Mouse (Mus musculus) brain, embryonic 14.5 days (tissue): ENCODE results near the gene Ankrd44.

Source experiments
- CTCF ChIP-seq: fragments of 200-500 bp; IDR thresholded peaks from 2 replicates; pipeline ENCODE4 v1.5.1; 2012; ENCODE audit warnings: inconsistent platforms, mild to moderate bottlenecking, moderate library complexity, borderline replicate concordance; ENCODE audit not compliant: insufficient read depth, insufficient read length; ENCODE audit errors: extremely low read depth
- POLR2A ChIP-seq: fragments of 200-500 bp; IDR thresholded peaks from 2 replicates; pipeline ENCODE4 v1.6.1; 2012; ENCODE audit warnings: mild to moderate bottlenecking, inconsistent platforms, borderline replicate concordance; ENCODE audit not compliant: poor library complexity, insufficient read depth, insufficient read length, severe bottlenecking; ENCODE audit errors: extremely low read depth

DNA sequence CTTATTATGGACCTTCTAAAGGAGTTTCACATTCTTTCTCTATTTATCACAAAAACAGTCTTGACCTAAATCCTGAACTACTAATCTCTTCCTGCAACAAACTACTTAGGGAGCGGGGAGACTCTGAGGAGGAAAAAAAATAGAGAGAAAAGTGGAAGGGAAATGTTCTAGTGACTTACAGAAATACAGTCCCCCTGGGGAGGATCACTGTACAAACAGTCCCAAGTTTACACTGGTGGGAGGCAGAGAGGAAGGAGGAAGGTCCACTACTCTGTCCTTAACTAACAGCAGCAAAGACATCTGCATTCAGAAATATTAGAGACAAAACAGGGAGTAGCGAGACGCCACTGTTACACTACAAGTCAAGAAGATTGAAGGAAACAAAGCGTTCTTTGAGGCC, 59.0 kb downstream of the Ankrd44 start:
- no peak for TF ChIP-seq CTCF
- no peak for TF ChIP-seq POLR2A
